Mouse (Mus musculus) embryonic fibroblast, embryonic 13.5 days (primary cell): ENCODE data around the gene Rpp21.

ENCODE experiments used
- CTCF ChIP-seq: IDR thresholded peaks from 2 replicates; pipeline ENCODE4 v1.5.1; 2011; ENCODE audit warnings: mild to moderate bottlenecking, control low read depth, low read length, moderate library complexity, borderline replicate concordance; ENCODE audit not compliant: insufficient read depth
- POLR2A ChIP-seq: IDR thresholded peaks from 2 replicates; pipeline ENCODE4 v1.6.1; 2011; ENCODE audit warnings: low read depth, mild to moderate bottlenecking, control low read depth, low read length, moderate library complexity

DNA sequence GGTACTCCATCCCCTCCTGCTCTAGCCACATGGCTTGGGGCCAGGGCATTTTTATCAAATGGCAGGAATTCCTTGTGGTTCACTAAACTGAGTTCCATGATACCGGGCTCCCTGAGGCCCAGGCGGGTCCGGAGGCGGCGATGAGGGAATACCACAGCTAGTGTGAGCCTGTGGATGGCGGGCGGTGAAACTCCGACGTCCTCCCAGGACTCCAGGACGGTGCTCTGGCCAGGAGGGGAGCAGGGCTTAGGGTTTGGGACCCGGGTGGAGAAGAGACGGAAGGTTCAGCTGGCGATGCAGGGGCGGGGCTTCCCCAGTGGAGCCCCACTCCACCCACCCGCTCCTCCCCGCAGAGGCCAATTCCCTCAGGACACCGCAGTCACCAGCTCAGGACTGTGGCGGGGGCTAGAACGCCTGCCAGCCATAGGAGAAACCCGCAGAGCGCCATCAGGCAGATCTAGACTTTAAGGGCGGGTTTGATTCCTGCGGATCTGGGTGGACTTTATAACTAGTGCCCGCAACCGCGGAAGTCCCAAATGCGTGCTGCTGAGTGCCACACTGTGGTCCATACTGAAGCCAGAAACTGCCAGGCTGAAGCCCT lies 20.4 kb downstream of the Rpp21 start:
- no peak for TF ChIP-seq CTCF
- TF ChIP-seq POLR2A: 0 out of 2 replicates have a peak, but pooled peaks have one; percentile 33
